Mouse (Mus musculus) left cerebral cortex, adult 18-20 months (tissue): ENCODE data around the gene Tceanc2. TPM values are rescaled to one million over a fixed set of nuclear protein-coding genes. Genes with fewer than 3 reads are reported as not detected.

Source experiments
- DNase-seq, 2 experiments: peaks; one replicate each; pipeline ENCODE4 v3.0.0; 2021 to 2022; ENCODE audit warnings: low spot score in 2 of 2, mixed read lengths in 1 of 2
- long read RNA-seq, 2 experiments: library from polyadenylated mRNA; stranded (forward); transcript quantifications; one replicate each; pipeline ENCODE4 v2.0.0; 2021
- total RNA-seq, 2 experiments: library from RNA; stranded (reverse); gene quantifications; 2 replicates each; pipeline ENCODE4 v1.2.3; 2021

Gene Tceanc2
- total RNA-seq, result 10 to 100 TPM; 14.0 to 15.9 TPM
- long read RNA-seq, experiment 1, full-length matches to known transcripts, result 7 of 9 reads
- long read RNA-seq, experiment 1, partial matches to known transcripts, result 0 of 9 reads
- long read RNA-seq, experiment 1, other reads (novel, unspliced or antisense), result 2 of 9 reads
- long read RNA-seq, experiment 2, full-length matches to known transcripts, result 8 of 11 reads
- long read RNA-seq, experiment 2, partial matches to known transcripts, result 0 of 11 reads
- long read RNA-seq, experiment 2, other reads (novel, unspliced or antisense), result 3 of 11 reads

DNA sequence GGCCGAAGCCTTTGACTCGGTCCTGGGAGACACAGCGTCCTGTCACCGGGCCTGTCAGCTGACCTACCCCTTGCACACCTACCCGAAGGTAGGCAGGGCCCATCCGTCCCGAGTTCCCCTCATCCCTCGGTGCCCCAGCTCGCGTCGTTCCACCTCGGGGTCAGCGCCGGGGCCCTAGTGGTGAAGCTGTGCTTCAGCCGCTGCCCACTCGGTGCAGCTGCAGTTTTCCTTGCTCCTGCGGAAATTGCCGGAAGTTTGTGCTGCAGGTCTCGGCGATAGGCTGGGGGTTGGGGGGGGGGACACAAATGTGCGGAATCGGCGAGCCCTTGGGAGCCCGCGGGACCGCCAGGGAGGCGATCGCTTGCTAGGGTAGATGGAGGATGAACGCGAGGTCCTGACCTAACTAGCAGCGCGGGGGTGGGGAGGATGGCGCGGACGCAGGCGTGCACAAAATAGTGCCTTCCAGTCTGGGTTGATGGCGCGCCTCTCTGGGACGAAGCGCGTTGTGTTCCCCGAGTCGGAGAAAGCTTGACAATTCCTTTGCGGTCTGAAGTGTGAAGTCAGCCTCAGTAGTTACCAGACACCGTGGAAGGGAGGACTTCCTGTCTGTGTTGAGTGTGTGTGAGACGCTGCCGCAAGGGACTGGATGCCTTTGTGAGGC lies at the start of gene Tceanc2:
TSS of gene Tceanc2 (minus strand) at position 287 of the 661 bp plus-strand sequence.
- peak; percentile 32 for DNase-seq

DNA sequence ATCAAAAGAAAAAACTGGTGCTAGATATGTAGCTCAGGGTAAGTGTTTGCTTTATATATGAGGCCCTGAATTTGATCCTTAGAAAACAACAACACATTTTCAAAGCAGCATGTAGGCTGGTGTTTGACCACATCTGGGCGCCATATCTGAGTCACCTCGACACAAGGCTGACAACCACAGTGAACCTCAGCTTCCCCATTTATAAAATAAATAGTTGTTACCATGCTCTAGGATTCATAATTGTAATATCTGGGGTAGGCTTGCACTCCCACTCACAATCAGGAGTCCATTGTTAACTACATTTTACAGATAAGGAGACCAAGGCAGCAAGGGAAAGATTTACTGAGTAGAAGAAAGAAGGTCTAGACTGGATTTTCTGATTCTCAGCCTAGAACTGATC lies 47.4 kb upstream of the Tceanc2 start:
- DNase-seq, result no peak

DNA sequence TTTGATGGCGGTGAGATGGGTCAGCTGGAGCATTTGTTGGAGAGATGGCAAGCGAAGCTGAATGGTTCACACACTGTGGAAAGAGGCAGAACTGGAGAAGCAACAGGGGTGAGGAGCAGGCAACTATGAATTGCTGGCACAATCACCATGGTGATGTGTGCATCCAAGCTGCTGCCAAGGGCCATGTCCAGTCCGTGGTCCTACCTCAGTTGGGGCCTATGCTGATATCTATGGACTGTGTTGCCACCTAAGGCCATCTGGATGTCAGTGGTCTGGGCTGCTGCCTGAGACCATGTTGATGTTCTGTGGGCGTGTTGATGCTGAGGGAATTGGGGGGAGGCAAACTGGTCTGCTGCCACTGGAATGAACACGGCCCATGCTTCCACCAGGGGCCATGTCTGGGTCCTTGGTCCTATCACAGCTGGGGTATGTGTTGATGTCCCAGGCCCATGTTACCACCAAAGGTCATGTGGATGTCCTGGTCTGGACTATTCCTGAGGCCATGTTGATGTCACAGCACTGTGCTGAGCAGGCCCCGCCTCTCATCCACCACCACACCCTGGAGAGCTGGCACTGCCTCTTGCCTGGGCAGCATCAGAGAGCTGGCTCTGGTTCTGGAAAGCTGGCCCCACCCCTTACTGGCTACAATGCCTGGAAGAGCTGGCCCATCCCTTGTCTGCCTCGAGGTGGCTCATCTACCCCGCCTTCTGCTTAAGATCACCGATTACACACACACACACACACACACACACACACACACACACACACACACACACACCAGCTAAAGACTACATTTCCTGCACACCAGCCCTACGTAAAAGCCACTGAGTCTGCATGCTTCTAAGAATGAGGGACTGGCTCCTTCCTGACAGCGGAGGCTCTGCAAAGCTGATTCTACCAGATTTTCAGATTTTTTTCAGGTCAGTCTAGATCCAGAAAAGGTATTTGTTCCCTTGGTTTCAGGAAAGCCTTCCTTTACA lies 44.6 kb upstream of the Tceanc2 start:
- no peak for DNase-seq

DNA sequence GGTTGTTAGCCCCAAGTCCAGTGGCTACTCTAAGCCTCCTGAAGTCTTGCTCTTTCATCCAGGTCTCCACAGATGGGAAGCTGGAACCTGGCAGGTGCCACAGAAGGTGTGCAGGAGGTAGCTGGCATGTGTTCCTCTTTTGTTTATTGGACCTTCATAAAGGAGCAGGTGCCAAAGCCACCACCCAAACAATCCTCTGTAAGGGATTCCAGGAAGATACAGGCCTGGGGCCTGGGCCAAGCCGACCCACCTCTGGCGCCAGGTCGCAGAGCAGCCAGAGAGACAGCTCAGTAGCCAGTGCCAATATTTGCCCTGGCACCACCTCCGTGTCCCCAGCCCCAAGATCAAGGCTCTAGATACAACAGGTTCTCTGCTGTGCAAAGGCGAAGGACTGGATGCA lies 42.6 kb upstream of the Tceanc2 start:
- no peak for DNase-seq

DNA sequence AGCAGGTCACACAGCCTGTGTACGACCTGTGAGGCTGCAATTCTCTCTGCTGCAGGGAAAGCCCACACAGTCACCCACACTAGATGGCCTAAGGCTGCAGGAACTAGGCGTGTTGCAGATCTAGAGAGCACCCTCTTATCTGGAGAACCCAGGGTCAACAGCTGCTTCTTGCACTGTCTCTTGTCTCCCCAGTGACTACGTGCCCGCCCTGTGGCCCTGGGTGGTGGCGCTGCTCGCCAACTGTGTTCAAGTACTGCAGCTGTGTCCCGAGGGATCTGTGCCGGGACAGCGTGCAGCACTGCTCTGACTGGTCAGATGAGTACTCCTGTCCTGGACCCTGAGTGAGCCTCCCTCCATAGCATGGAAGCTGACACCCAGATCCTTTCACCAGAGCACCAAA lies 38.7 kb upstream of the Tceanc2 start:
- no peak for DNase-seq

DNA sequence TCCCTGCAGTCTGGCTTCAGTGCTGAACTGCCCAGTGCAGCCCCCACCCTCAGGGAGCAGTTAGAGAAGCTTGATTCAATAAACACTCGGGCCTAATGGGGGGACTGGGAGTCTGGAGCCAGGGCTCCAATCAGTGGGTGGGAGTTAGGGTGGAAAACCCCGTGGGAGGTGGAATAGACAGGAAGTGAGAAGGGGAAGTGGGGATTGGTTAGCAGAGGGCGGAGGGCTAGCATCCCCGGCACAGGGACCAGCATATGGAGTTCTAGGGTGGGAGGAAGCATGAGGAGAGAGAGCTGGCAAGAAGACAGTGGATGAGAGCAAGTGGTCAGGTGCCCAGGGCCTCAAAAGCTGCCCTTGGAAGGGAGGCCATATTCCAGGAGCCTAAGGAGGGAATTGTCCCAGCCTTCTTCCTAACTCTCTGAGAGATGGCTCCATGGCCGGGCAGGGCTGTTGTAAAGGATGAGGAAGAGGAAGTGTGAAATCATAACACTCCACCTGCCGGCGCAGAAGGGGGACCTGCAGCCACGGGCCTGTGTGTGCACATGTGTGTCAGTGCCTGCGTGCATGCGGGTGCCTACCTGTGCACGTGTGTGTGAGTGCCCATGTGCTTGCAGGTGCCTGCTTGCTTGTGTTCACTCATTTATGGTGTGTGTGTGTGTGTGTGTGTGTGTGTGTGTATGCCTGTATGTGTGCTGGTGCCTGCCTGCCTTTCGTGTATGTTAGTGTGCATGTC lies 34.5 kb upstream of the Tceanc2 start:
- no peak for DNase-seq

DNA sequence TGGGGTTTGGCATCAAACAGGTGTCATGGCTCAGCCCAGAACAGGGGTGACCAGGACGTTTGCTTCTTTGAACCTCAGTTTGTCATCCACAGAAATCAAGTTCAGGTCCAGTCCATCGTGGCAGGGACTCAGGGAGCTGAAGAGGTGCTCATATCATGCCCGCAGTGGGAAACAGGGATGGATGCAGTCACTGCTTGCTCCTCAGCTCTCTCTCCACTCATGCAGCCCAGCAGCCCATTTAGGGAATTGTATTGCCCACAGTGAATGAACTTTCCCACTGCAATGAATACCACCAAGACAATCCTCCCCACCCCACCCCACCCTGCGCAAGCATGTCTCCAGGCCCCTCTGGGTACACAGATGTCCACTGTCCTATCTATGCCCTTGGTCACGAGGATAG lies 33.0 kb upstream of the Tceanc2 start:
- DNase-seq, result no peak

DNA sequence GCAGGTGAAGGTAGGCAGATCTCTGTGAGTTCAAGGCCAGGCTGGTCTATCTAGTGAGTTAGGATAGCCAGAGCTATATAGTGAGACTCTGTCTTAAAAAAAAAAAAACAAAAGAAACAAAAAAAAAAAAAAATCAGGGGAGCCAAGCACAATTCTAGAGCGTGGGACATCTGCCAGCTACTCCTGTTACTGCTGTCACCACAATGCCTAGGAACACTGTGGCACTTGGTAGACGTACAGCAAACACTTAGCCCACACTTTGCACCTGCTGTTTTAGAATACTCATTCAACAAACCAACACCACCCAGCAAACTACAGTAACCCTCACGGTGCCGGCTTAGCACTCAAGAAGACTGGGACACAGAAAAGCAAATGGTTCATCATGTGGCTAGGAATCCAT lies 32.5 kb upstream of the Tceanc2 start:
- DNase-seq, result peak in 1 of 2 experiments; percentile 9

DNA sequence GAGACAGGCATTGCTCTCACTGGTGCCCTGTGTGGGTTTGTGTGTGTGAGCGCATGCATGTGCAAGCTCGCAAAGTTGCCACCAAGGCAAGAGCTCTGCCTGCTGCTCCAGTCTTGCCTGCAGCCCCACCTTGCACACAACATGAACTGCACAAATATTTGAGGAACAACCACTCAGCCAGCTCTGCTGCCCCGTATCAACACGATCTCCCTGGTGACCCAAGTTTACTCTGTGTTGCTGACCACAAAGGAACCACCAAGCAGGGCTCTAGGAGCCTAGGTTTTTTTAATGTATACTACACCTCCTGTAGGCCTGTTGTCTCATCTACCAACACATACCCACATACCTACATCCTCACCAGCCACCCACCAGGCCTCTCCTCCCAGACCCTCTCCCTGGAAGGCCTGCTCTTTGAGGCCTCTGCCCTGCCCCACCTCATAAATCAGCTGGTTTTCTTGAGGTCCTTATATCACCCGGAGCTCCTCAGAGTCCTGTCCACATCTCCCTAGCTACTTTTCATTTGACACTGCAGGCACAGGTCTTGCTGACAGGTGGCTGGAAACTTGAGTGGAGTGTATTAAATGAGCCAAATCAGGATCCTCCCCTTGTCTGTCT lies 31.7 kb upstream of the Tceanc2 start:
- no peak for DNase-seq

DNA sequence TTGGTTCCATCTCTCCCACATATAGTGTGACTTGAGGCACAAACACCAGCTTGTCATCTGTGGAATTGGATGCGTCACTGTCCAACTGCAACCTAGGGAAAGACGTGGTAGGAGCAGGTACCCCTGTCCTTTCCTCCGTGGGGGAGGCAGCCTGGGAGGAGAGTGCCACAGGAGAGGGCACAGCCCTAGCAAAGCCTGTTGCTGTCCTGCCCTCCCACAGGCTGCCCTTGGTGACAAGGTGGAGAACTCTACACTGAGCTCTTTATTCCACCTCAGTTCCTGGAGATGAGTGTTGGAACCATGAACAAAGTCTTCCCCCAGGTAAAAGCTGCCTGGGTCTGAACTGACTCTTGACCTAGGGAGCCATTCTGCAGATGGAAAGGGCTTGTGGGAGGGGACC lies 30.0 kb upstream of the Tceanc2 start, which contains the start of gene Ldlrad1:
TSS of gene Ldlrad1 (plus strand) at position 301 of the 400 bp plus-strand sequence.
- DNase-seq, result no peak

DNA sequence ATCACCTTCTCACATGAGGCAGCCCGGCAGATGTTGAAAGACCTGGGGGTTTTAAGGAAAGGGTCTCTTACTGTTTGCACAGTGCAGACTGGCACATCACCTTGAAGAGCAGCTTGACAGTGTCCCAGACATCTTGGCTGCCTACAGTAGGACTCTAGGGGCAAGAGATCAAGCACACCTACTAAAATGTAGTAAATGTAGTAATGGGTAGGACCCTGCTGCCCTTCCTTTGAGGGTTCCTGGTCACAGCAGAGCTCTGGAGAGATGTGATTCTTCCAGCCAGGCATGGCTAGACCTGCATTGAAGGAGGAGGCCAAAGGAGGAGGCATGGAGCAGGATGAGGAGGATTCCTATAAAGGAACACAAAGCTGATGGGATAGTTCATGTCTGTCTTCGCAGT lies 28.1 kb upstream of the Tceanc2 start:
- DNase-seq, result no peak

DNA sequence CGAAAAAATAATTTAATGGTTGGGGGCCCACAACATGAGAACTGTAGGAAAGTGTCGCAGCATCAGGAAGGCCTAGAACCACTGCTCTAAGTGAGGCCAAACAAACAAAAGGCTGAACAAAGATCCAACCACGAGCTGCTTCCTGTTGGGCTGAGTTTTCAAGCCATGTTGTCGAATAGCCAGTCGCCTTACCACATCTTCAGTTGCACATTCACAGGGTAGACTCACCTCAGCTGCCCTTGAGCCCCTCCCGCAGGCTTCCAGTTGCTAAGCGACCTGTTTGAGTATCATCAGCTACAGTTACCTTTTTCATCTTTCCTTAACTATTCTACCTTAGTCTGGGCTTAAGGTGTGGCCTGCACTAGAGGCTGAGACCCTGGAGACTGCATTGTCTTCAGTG lies 24.1 kb upstream of the Tceanc2 start:
- DNase-seq, result no peak

DNA sequence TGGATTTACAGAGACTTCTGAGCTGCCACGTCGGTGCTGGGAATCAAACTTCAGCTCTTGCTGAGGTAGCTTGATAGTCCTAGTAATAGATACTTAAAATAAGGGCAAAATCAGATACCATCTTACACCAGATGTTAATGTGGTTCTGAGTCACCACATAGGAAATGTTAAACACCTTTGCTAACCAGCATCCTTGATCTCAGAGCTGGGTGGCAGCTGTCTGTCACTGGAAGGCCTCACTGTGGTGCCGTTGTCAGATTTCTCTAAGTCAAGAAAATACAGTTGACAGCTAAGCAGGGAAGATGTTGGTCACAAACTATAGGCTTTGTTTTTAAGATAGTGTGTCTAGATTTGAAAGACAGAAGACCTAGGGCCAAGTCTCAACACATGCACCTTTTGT lies 22.9 kb upstream of the Tceanc2 start:
- DNase-seq, result no peak

DNA sequence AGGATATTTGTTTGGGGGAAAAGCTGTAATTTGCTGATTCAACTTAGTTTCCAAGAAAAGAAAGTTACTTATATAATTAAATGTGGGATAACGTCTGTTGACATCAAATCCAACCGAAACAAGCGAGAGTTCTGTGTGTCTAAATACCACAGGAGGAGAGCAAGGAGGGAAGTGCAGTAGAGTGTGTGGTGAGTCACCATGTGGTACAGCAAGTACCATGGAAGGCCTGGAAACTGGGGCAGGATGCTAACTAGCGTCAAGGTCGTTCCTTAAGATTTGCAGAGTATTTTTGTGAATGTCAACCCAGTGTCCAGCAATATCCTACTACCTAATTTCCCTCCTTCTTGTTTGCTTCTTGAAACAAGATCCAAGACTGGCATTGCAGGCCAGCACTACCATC lies 19.2 kb upstream of the Tceanc2 start:
- no peak for DNase-seq

DNA sequence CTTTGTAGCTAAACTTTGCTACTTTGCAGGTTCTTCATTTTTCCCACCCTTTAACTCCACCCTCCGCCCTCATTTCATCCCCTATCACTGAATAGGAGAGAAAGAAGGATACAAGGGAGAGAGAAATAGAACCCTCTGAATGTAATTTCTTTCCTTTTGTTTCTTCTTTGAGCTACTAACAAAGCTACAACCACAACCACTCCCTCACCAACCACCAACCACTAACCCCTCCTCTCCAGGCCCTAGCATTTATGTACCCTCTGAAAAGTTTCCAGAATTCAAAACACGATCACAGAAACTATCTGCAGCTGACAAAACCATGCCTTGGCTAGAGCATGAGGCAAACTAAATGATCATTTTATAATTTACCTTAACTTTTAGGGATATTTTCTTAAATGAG lies 17.5 kb upstream of the Tceanc2 start:
- no peak for DNase-seq

DNA sequence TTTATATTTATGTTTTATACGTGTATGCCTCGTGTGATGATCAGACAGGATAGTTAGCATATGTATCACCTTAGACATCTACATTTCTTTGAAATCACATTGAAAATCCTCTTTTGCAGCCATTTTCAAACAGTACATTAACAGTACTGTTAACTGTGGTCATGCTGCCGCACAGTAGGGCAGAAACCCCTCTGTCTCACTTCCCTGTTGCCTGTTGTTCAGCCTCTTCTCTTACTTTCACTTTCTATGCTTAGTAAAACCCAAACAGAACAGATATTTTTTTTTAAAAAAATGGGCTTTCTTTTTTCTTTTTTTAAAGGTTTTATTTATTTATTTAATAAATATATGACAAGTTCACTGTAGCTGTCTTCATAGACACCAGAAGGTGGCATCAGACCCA lies 14.9 kb upstream of the Tceanc2 start:
- DNase-seq, result no peak

DNA sequence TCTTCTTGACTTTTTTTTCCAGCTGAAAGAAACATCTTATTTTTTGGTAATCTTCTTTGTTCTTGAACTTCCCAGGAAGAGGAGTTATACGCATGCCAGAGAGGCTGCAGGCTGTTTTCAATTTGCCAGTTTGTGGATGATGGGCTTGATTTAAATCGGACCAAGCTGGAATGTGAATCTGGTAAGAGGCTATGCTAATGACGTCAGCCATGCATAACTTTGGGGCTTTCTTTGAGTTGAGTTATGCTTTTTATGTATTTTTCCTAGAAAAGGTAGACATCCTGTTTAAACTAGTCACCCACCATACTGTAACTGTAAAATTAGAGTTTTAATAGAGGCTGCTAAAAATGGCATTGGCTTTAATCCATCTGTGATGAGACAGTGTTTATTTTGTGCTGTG lies 6.8 kb upstream of the Tceanc2 start:
- no peak for DNase-seq

DNA sequence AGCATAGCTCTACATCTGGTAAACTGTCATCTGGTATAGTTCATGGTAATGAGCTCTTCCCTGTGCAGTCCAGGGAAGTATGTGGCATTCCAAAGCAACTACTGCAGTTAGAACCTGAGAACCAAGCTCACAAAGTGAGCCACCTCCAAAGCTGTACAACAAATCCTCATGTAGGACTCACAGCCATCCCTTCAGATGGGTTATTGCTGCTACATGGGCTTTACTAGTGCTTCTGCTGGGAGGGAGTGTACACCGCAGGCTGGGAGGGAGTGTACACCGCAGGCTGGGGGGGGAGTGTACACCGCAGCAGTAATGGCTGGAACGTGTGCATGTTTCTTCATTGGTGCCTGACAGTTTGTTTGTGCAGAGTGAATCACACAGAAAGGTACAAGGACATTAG lies 4.3 kb upstream of the Tceanc2 start:
- no peak for DNase-seq

DNA sequence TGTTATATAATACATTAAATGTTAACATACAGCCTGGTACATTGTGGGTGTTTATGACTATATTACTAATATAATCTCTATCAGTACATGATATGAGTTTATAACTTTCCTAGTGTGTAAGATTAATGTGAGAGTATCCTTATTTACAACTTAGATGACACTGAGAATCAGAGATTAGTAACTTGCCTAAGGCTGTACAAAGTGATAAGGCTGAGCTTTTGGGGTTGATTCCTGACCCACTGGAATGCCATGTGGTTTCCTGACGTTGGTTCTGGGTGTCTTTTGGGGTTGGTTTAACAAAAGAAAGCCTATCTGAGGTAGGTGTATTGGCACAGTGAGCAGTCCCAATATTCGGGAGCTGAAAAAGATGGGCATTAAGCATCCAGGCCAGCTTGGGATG lies 3.9 kb upstream of the Tceanc2 start:
- DNase-seq, result no peak

DNA sequence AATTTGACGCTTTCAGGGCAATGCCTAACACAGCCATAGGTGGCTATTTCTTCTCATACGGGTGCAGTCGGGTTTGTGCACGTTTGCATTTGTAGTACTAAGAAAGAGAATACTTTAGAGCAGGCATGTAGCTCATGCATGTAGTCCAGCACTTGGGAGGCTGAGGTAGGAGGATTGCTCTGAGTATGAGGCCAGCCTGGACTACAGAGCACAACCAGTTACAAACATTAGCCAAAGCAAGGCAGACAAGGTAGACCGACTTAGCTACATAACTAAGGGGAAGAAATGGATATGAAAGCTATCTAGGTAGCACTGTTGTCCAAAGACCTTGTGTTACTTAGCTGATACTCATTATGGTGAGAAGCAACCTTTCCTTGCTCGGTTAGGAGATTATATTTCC lies 3.0 kb upstream of the Tceanc2 start:
- no peak for DNase-seq

DNA sequence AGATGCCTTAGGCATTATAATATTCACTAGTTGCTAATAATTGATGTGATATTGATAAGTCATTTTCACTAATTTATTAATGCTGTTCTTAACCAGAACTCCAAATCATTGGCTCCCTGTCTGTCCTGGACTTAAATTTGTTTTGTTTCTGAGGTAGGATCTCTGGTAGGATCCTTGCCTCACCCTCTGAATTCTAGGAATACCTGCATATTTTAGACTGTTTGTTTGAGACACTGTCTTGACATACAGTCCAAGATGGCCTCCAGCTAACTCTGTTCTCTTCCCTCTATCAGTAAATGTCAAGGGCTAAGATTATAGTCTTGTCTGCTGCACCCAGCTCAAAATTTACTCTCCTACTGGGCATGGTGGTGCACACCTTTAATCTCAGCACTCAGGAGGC lies 1.8 kb upstream of the Tceanc2 start:
- DNase-seq, result no peak
